12 mouse cellular contexts compared by ENCODE assay signal in the genomic region with DNA sequence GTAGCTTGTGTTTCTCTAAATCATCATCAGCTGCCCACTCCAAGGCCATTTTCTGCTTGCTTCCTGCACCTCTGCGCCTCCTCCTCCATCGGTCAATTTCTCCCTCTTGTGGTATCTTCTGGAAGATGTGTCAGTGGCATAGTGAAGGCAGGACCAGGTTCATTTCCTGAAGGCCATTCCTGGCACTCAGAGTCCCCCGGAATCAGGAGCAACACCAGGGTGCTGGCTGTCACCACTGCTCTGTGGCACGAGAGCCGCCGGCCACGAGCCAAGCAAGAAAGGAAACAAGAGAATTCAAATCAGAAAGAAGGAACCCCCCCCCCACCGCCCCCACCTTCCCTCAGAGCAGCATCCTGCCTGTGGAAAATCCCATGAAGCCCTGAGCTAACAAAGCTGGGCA. TPM values are rescaled to one million over a fixed set of nuclear protein-coding genes. Genes with fewer than 3 reads are reported as not detected.
A peak's percentile ranks its signal among the peaks of the same experiment; 100 is the strongest.
DNase-seq lines count a peak whose midpoint lies in the region; ATAC-seq lines count a peak whose summit lies in the region.
"Had no signal": no experiment of that assay in that cellular context is flagged by ENCODE, and none has a peak within 500 bp of the region (broad histone marks: within the 10 kb centered on the region; RNA-seq: fewer than 3 reads in every experiment).

No protein-coding gene starts in this region.

- no peaks in the 10 kb centered on the region for H3K9me3 ChIP-seq in heart, embryonic 16.5 days (replicated peaks; ENCODE audit: control insufficient read depth, low read length)
- H3K9me3 ChIP-seq in limb, embryonic 10.5 days (replicated peaks), result no peaks in the 10 kb centered on the region
- H3K9me3 ChIP-seq: embryonic facial prominence, embryonic 12.5 days had no signal

- no peak overlapping the region for H3K4me2 ChIP-seq in heart, embryonic 16.5 days (ENCODE audit: low read depth, low read length)
- H3K4me2 ChIP-seq: embryonic facial prominence, embryonic 12.5 days had no signal

- H3K27me3 ChIP-seq in heart, embryonic 16.5 days (ENCODE audit: control insufficient read depth, insufficient read depth, low read length), result no peaks in the 10 kb centered on the region
- H3K27me3 ChIP-seq in limb, embryonic 10.5 days (ENCODE audit: low read depth, poor library complexity, severe bottlenecking), result no peaks in the 10 kb centered on the region
- H3K27me3 ChIP-seq: embryonic facial prominence, embryonic 12.5 days; Patski had no signal

- no peak; the same call in 1 of the 2 replicates for ATAC-seq in heart, embryonic 16.5 days (replicated peaks; ENCODE audit: extremely low read depth, insufficient read depth, low FRiP score)
- no peak for ATAC-seq in monocyte, adult 5-6 weeks (replicated peaks; ENCODE audit: insufficient number of reproducible peaks, low FRiP score, low TSS enrichment, poor library complexity, severe bottlenecking)
- ATAC-seq: forebrain, embryonic 14.5 days; Patski had no signal

- no peak overlapping the region for H3K4me3 ChIP-seq in heart, embryonic 16.5 days (ENCODE audit: low read length)
- H3K4me3 ChIP-seq in limb, embryonic 10.5 days, result no peak overlapping the region
- H3K4me3 ChIP-seq: embryonic facial prominence, embryonic 12.5 days had no signal

- H3K36me3 ChIP-seq in heart, embryonic 16.5 days (ENCODE audit: control insufficient read depth, insufficient read depth), result no peaks in the 10 kb centered on the region
- no peaks in the 10 kb centered on the region for H3K36me3 ChIP-seq in limb, embryonic 10.5 days
- H3K36me3 ChIP-seq: embryonic facial prominence, embryonic 12.5 days had no signal

- DNase-seq in cerebellum, postnatal 14 days, result peak; percentile 65 to 67
- DNase-seq in cerebellum, adult 11 months, result no peak
- DNase-seq in lung, postnatal 10 days, result peak; percentile 46
- DNase-seq in lung, postnatal 14 days, result no peak
- no peak for DNase-seq in limb, embryonic 10.5 days (ENCODE audit: low spot score)
- DNase-seq in right cerebral cortex, postnatal 14 days, result no peak

- H3K4me1 ChIP-seq in heart, embryonic 16.5 days (ENCODE audit: control insufficient read depth, insufficient read depth, low read length), result peaks cover 12% of the 10 kb centered on the region
- peaks cover 33% of the 10 kb centered on the region for H3K4me1 ChIP-seq in limb, embryonic 10.5 days
- H3K4me1 ChIP-seq: embryonic facial prominence, embryonic 12.5 days had no signal

- WGBS in heart, embryonic 16.5 days, result 53% methylated on average over 8 of the region's 8 CpGs
- 90% methylated on average over 8 of the region's 8 CpGs for WGBS in limb, embryonic 10.5 days

- H3K9ac ChIP-seq in heart, embryonic 16.5 days (ENCODE audit: low read length), result no peak overlapping the region
- H3K9ac ChIP-seq: embryonic facial prominence, embryonic 12.5 days had no signal

- H3K27ac ChIP-seq in heart, embryonic 16.5 days (ENCODE audit: low read length), result peak overlapping the region; percentile 64; the same call in 1 of the 2 replicates
- peak overlapping the region; percentile 40; the same call in 1 of the 2 replicates for H3K27ac ChIP-seq in limb, embryonic 10.5 days
- H3K27ac ChIP-seq: embryonic facial prominence, embryonic 12.5 days had no signal

RNA-seq across cellular contexts. Expression of gene Dnah17, which starts 1.7 kb away (rescaled TPM):
- 0.07 and 0.09 TPM in 2 replicates for polyA plus RNA-seq in heart, embryonic 16.5 days (2015; fragmentation: Nextera tagmentation; extraction: Ambion mirVana)
- 0.23 and 0.24 TPM in 2 replicates for polyA plus RNA-seq in limb, embryonic 10.5 days (2016; fragmentation: Nextera tagmentation; extraction: Ambion mirVana)
- total RNA-seq in monocyte, adult 5-6 weeks (2017), result 0.19 to 2.2 TPM in 2 of 3 replicates, not detected in the other
- total RNA-seq: granulocyte monocyte progenitor cell, adult 5-6 weeks had no signal

Comparison
In these comparisons a context has a peak if more than half of its experiments do, and no peak if none do; other contexts are left out.
1. DNase-seq: peak in cerebellum, postnatal 14 days (2 of 2) and lung, postnatal 10 days (single experiment); none in cerebellum, adult 11 months (single experiment), lung, postnatal 14 days (single experiment), limb, embryonic 10.5 days (single experiment) and right cerebral cortex, postnatal 14 days (single experiment).